Mouse (Mus musculus) layer of hippocampus, postnatal 10 days (tissue): Measurements from ENCODE around the gene Gm11627. TPM values are rescaled to one million over a fixed set of nuclear protein-coding genes. Genes with fewer than 3 reads are reported as not detected.

ENCODE experiments used
- DNase-seq, 2 experiments: peaks; one replicate each; pipeline ENCODE4 v3.0.0; 2021; ENCODE audit warnings: low spot score in 2 of 2
- total RNA-seq, 2 experiments: library from RNA; stranded (reverse); gene quantifications; 2 replicates each; pipeline ENCODE4 v1.2.3; 2021

Gm11627 gene
- total RNA-seq, 2 experiments from 2014 or later: 6.0 to 7.1 TPM

GRCm38 (mm10) chr11:102603496-102603850, 24.2 kb upstream of the Gm11627 start:
- DNase-seq: peak in 1 of 2 experiments; percentile 51

- DNase-seq: no peak
Measured at GRCm38 (mm10) chr11:102602816-102603495, 23.7 kb upstream of the Gm11627 start.

GRCm38 (mm10) chr11:102599912-102600311, 20.7 kb upstream of the Gm11627 start:
- no peak for DNase-seq

GRCm38 (mm10) chr11:102595341-102595820, 16.1 kb upstream of the Gm11627 start:
- no peak for DNase-seq

- no peak for DNase-seq
Measured at GRCm38 (mm10) chr11:102587554-102587953, 8.3 kb upstream of the Gm11627 start.

GRCm38 (mm10) chr11:102586445-102587130, 7.3 kb upstream of the Gm11627 start:
- no peak for DNase-seq

- no peak for DNase-seq
Measured at GRCm38 (mm10) chr11:102582736-102583135, 3.5 kb upstream of the Gm11627 start.

- no peak for DNase-seq
Measured at GRCm38 (mm10) chr11:102582016-102582610, 2.9 kb upstream of the Gm11627 start.

GRCm38 (mm10) chr11:102581281-102582015, 2.2 kb upstream of the Gm11627 start:
- DNase-seq: peak in 1 of 2 experiments; percentile 21

GRCm38 (mm10) chr11:102580034-102580330, 721 bp upstream of the Gm11627 start:
- no peak for DNase-seq

GRCm38 (mm10) chr11:102578341-102579118, 731 bp downstream of the Gm11627 start:
- peak; percentile 72 to 83 for DNase-seq

- no peak for DNase-seq
Measured at GRCm38 (mm10) chr11:102576050-102576754, 3.1 kb downstream of the Gm11627 start.

GRCm38 (mm10) chr11:102575034-102575433, 4.2 kb downstream of the Gm11627 start:
- DNase-seq: no peak

- DNase-seq: peak; percentile 92
Measured at GRCm38 (mm10) chr11:102572866-102573663, 6.2 kb downstream of the Gm11627 start.

- DNase-seq: no peak
Measured at GRCm38 (mm10) chr11:102568756-102569377, 10.4 kb downstream of the Gm11627 start.

GRCm38 (mm10) chr11:102568191-102568590, 11.1 kb downstream of the Gm11627 start:
- DNase-seq: no peak

- no peak for DNase-seq
Measured at GRCm38 (mm10) chr11:102567723-102568122, 11.5 kb downstream of the Gm11627 start.

- DNase-seq: no peak
Measured at GRCm38 (mm10) chr11:102567157-102567556, 12.1 kb downstream of the Gm11627 start.

- no peak for DNase-seq
Measured at GRCm38 (mm10) chr11:102566290-102566689, 13.0 kb downstream of the Gm11627 start.
